Mouse (Mus musculus): ENCODE results near the gene Nrp2. TPM values are rescaled to one million over a fixed set of nuclear protein-coding genes. Genes with fewer than 3 reads are reported as not detected.

Nrp2 gene
- total and polyA plus RNA-seq, 3 experiments: not detected

DNA sequence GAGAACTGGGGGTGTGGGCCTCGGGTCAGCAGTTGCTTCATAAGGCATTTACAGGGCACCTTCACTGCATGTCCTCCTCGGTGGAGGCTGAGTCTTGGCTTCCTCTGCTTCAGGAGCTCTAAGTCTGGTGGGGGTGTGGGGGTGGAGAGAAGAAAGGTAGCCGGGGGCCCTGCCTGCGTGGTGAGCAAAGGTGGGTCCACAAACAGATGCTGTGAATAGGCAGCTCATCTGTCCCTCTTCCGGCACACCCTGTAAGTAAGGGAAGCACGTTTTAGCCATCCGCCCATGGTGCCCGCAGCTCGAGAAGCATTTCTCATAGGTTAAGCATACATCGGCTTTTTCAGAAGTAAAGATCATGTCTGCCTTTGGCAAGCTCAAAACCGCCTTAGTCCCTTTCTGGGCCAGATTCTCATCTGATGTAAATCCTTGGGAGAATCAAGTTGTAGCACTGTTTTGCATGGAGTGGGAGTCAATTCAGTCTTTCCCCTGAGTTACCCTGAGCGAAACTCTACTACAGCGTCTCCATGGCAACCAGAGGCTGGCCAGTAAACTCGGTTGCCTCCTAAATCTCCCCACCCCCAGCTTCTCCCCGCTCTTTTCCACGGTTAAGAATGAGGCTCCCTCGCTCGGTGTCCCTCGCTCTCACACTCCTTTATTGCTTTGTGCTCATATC lies 91.3 kb downstream of the Nrp2 start:
- TF ChIP-seq ZMIZ1 (IDR thresholded peaks at IDR 0.05; ENCODE audit: low read depth, low read length) (no peak), USF2 (IDR thresholded peaks at IDR 0.05; ENCODE audit: borderline replicate concordance in 1 of 2, insufficient read depth in 1 of 2, low read depth in 1 of 2, low read length in 2 of 2) (no peak), NRF1 (IDR thresholded peaks at IDR 0.05; ENCODE audit: insufficient read depth, low read depth, low read length, poor library complexity, severe bottlenecking) (no peak), SIN3A (IDR thresholded peaks at IDR 0.05; ENCODE audit: low read length) (no peak), POLR2AphosphoS5 (IDR thresholded peaks at IDR 0.05; ENCODE audit: borderline replicate concordance, low read depth, low read length) (no peak)
- no peak overlapping the region for H3K9ac ChIP-seq (ENCODE audit: control insufficient read depth, low read depth, low read length, poor library complexity, severe bottlenecking)
- H3K27me3 ChIP-seq (ENCODE audit: control insufficient read depth in 1 of 2, insufficient read depth in 2 of 2, low read length in 2 of 2): no peaks in the 10 kb centered on the region
- H3K4me1 ChIP-seq (ENCODE audit: control insufficient read depth in 1 of 2, insufficient read depth in 2 of 2, low read length in 2 of 2): no peaks in the 10 kb centered on the region
- H3K79me2 ChIP-seq (ENCODE audit: control insufficient read depth, insufficient read depth, low read length, poor library complexity): no peaks in the 10 kb centered on the region
- no peaks in the 10 kb centered on the region for H3K9me3 ChIP-seq (replicated peaks; ENCODE audit: insufficient read depth, low read length)
- no peak for DNase-seq (ENCODE audit: low read depth, low spot score)
- no peak overlapping the region for H3K27ac ChIP-seq (ENCODE audit: control insufficient read depth, low read depth, low read length)
- no peak overlapping the region for H3K4me3 ChIP-seq (ENCODE audit: control insufficient read depth in 1 of 2, insufficient read depth in 1 of 2, low read depth in 2 of 2, low read length in 2 of 2)
- H3K36me3 ChIP-seq (ENCODE audit: control insufficient read depth in 1 of 2, insufficient read depth in 2 of 2, low read length in 2 of 2): no peaks in the 10 kb centered on the region

DNA sequence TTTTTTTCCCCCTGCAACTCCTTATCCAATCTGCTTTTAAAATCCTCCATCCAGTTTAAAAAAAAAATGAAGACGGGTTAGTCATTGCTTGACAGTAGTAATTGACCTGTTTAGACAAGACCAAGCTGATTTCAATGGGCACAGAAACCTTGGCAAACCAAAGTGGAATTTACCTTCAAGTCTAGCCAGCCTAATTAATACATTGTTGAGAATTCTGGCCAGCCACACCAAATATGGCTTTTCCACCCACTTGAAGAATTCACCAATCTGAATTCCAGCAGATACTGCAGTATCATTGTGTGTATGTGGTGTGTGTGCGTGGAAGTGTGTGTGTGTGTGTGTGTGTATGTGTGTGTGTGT lies 91.8 kb downstream of the Nrp2 start:
- no peak overlapping the region for H3K9ac ChIP-seq (ENCODE audit: control insufficient read depth, low read depth, low read length, poor library complexity, severe bottlenecking)
- no peak overlapping the region for H3K27ac ChIP-seq (ENCODE audit: control insufficient read depth, low read depth, low read length)
- no peaks in the 10 kb centered on the region for H3K9me3 ChIP-seq (replicated peaks; ENCODE audit: insufficient read depth, low read length)
- TF ChIP-seq MYB (IDR thresholded peaks at IDR 0.05; ENCODE audit: low read depth, low read length) (no peak), TAL1 (IDR thresholded peaks at IDR 0.05; ENCODE audit: low read length) (no peak), E2F4 (IDR thresholded peaks at IDR 0.05; ENCODE audit: borderline replicate concordance, low read depth, low read length) (no peak), NRF1 (IDR thresholded peaks at IDR 0.05; ENCODE audit: insufficient read depth, low read depth, low read length, poor library complexity, severe bottlenecking) (no peak), USF2 (IDR thresholded peaks at IDR 0.05; ENCODE audit: borderline replicate concordance in 1 of 2, insufficient read depth in 1 of 2, low read depth in 1 of 2, low read length in 2 of 2) (no peak), TBP (IDR thresholded peaks at IDR 0.05; ENCODE audit: low read depth, low read length) (no peak), SIN3A (IDR thresholded peaks at IDR 0.05; ENCODE audit: low read length) (no peak), GATA1 (IDR thresholded peaks at IDR 0.05; ENCODE audit: low read depth, low read length) (no peak), MEF2A (IDR thresholded peaks at IDR 0.05; ENCODE audit: extremely low read depth, insufficient replicate concordance, low read depth, low read length, poor library complexity, severe bottlenecking) (no peak), ZC3H11A (IDR thresholded peaks at IDR 0.05; ENCODE audit: low read depth, low read length) (no peak), POLR2AphosphoS2 (IDR thresholded peaks at IDR 0.05; ENCODE audit: low read length) (no peak), ETS1 (IDR thresholded peaks at IDR 0.05; ENCODE audit: low read depth, low read length) (no peak), RAD21 (IDR thresholded peaks at IDR 0.05; ENCODE audit: low read depth, low read length) (no peak), MYC (IDR thresholded peaks at IDR 0.05; ENCODE audit: low read depth, low read length) (no peak), GABPA (IDR thresholded peaks at IDR 0.05; ENCODE audit: low read depth, low read length) (no peak), CHD2 (IDR thresholded peaks at IDR 0.05; ENCODE audit: low read length) (no peak), CHD1 (IDR thresholded peaks at IDR 0.05; ENCODE audit: low read depth, low read length) (no peak)
- H3K4me1 ChIP-seq (ENCODE audit: control insufficient read depth in 1 of 2, insufficient read depth in 2 of 2, low read length in 2 of 2): no peaks in the 10 kb centered on the region
- no peaks in the 10 kb centered on the region for H3K36me3 ChIP-seq (ENCODE audit: control insufficient read depth in 1 of 2, insufficient read depth in 2 of 2, low read length in 2 of 2)
- no peak overlapping the region for H3K4me3 ChIP-seq (ENCODE audit: control insufficient read depth in 1 of 2, insufficient read depth in 1 of 2, low read depth in 2 of 2, low read length in 2 of 2)
- DNase-seq (ENCODE audit: low read depth, low spot score): no peak
- no peaks in the 10 kb centered on the region for H3K27me3 ChIP-seq (ENCODE audit: control insufficient read depth in 1 of 2, insufficient read depth in 2 of 2, low read length in 2 of 2)
- no peaks in the 10 kb centered on the region for H3K79me2 ChIP-seq (ENCODE audit: control insufficient read depth, insufficient read depth, low read length, poor library complexity)
